Mouse (Mus musculus): Measurements from ENCODE around the gene A2ml1. TPM values are rescaled to one million over a fixed set of nuclear protein-coding genes. Genes with fewer than 3 reads are reported as not detected.

The A2ml1 gene
- polyA plus RNA-seq, 1 experiment from 2014 or later, result not detected

DNA sequence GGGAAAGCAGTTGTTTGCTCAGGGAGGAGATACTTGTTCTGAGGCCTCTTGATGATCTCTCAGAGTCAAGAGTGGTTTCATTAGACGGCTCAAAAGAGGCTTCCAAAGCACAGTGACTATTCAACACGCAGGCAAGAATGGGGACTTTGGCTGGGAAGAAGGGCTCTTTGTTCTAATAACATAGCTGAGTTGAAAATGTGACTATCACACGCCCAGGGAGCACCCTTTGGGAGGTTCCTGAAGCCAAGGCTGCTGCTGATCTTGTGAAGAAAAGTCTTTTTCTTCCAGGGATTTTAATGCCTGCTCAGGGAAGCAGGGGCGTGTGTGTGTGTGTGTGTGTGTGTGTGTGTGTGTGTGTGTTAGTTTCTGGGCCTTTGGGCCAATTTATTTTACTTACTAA is 8.0 kb upstream of the A2ml1 start:
- Histone ChIP-seq H3K79me2 (ENCODE audit: inconsistent target) (no peaks in the 10 kb centered on the region), H3K4me3 (ENCODE audit: inconsistent target) (no peak overlapping the region), H3K27ac (no peak overlapping the region), H3K36me3 (ENCODE audit: inconsistent target) (no peaks in the 10 kb centered on the region)
- WGBS (ENCODE audit: missing documents), result 80% methylated on average over 4 of the region's 4 CpGs

DNA sequence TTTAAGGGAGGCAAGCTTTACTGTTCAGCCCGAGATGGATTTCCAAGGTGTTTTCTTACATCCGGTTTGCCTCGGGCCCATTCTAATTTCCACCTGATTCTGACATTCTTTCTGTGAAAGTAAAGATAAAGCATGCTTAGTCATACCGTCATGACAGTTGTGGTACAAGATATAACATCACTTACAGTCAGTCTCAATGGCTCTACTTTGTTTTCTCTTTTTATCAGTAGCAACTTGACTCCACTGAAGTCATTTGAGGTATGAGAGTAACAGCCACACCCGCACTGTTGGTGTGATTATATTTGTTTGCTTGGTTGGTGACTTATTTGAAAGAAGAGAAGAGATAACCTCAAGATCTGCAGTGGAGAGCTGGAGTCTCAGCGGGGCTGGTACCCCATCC is 6.2 kb upstream of the A2ml1 start:
- no peak overlapping the region for H3K27ac ChIP-seq
- H3K4me3 ChIP-seq (ENCODE audit: inconsistent target), result no peak overlapping the region
- H3K79me2 ChIP-seq (ENCODE audit: inconsistent target), result no peaks in the 10 kb centered on the region
- no peaks in the 10 kb centered on the region for H3K36me3 ChIP-seq (ENCODE audit: inconsistent target)
- 87% methylated on average over 6 of the region's 6 CpGs for WGBS (ENCODE audit: missing documents)

DNA sequence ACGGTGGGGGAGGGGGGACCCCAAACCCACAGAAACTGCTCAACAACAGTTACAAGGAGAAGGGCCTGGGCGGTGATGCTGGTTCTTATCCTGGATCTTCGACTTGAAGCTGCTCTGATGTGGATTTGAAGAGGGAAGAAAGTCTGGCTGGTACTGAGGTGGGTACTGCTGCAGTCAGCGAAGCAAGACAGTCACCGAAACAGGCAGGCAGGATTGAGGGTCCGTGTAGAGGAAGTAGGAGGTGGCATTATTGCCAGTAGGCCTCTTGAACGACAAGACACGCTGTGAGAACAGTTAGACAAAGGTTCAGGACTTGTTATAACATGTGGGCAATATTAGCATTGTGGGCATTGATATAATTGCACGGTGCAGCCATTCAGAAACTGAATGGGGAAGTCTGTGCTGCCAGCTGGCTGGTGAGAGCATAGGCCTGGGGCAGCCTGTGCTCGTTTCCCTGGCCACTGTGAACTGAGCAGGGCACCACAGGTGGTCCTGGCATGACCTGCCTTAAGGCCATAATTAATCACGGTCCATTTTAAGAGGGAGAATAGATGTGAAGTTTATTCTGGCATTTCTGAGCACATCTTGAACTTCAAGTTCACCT is 4.3 kb upstream of the A2ml1 start:
- 64% methylated on average over 11 of the region's 11 CpGs for WGBS (ENCODE audit: missing documents)

DNA sequence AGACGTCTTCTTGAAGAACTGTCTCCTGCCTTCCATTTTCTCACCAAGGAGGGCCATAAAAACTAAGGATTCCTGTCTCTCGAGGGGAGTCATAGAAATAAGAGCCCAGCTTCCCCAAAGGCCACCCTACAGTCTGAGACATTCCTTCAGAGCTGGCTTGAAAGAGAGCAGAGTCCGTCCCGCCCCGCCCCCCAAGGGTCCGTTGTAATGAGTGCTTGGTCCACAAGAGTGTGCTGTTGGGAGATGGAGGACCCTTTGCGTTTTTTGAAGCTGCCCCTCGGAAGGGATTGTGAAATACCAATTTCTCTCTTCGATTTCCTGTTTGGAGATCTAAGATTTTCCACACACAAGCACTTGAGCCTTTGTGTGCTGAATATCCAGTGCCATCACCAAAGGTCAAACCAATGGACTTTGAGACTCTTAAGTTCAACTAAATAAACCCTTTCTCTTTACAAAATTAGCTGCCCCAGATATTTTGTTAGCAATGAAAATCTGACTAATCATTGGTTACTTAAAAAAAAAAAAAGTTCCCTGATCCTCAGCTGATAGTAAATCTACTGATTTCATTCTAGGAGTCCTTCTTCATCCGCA is 2.8 kb upstream of the A2ml1 start:
- Histone ChIP-seq H3K4me3 (ENCODE audit: inconsistent target) (no peak overlapping the region), H3K27ac (no peak overlapping the region), H3K36me3 (ENCODE audit: inconsistent target) (no peaks in the 10 kb centered on the region), H3K79me2 (ENCODE audit: inconsistent target) (no peaks in the 10 kb centered on the region)
- WGBS (ENCODE audit: missing documents), result 28% methylated on average over 10 of the region's 10 CpGs

More for the DNA sequence above, 4.3 kb upstream of the A2ml1 start:
- Histone ChIP-seq H3K4me3 (ENCODE audit: inconsistent target) (no peak overlapping the region), H3K79me2 (ENCODE audit: inconsistent target) (no peaks in the 10 kb centered on the region), H3K36me3 (ENCODE audit: inconsistent target) (no peaks in the 10 kb centered on the region), H3K27ac (no peak overlapping the region)

DNA sequence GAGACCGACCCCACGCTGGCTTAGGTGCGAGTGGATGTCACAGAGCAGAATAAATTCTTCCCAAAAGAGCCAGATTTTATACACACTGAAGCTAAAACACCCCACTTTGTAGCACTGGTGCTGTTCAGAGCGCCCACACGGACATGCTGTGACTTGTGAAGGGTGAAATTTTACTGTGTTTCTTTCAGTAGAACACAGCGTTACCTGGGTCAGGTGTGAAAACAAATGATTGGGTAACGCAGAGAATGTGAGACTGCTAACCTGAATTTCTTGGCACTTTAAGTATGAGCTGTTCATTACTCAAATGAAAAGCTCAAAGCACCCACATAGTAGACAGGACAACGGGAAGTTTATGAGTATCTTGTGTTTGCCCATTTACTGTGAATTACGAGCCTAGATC is 4.1 kb downstream of the A2ml1 start:
- no peak overlapping the region for H3K27ac ChIP-seq
- WGBS (ENCODE audit: missing documents), result 90% methylated on average over 9 of the region's 9 CpGs
- no peaks in the 10 kb centered on the region for H3K36me3 ChIP-seq (ENCODE audit: inconsistent target)
- no peaks in the 10 kb centered on the region for H3K79me2 ChIP-seq (ENCODE audit: inconsistent target)
- H3K4me3 ChIP-seq (ENCODE audit: inconsistent target), result no peak overlapping the region

DNA sequence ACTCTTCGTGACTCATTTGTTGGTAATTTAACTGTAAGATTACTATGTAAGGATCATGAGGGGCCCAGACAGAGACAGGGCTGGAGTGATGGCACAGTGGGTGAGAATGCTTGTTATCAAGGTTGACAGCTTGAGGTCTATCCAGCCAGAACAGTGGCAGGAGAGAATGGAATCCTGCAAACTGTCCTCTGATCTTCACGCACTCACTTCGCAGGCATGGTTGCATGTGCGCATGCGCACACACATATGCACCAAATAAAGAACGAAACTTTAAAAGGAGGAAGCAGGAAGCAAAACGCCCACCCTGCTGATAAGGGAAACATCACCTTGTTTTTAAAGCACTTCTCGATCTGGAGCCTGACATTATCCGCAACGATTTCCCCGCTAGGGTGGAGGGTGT is 14.8 kb downstream of the A2ml1 start:
- Histone ChIP-seq H3K79me2 (ENCODE audit: inconsistent target) (no peaks in the 10 kb centered on the region), H3K36me3 (ENCODE audit: inconsistent target) (no peaks in the 10 kb centered on the region), H3K27ac (no peak overlapping the region), H3K4me3 (ENCODE audit: inconsistent target) (no peak overlapping the region)
- 96% methylated on average over 11 of the region's 11 CpGs for WGBS (ENCODE audit: missing documents)

DNA sequence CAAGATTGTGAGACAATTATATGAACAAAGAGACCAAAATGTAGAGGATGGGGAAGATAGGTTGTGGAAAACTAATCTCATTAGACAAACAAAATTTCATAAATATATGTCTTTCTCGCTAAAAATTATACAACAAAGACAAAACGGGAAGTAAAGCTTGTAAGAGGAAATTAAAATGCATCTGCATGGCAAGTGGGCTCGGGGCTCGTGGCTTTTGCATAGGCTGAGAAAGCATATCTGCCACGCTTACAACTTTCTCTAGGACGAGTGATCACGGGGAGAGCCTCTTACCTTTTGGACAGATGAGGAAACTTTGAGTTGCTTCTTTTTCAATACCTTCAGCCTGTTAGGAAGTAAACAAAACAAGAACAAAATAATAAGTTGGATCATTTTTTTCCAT is 27.4 kb downstream of the A2ml1 start:
- 4% methylated on average over 7 of the region's 7 CpGs for WGBS (ENCODE audit: missing documents)

DNA sequence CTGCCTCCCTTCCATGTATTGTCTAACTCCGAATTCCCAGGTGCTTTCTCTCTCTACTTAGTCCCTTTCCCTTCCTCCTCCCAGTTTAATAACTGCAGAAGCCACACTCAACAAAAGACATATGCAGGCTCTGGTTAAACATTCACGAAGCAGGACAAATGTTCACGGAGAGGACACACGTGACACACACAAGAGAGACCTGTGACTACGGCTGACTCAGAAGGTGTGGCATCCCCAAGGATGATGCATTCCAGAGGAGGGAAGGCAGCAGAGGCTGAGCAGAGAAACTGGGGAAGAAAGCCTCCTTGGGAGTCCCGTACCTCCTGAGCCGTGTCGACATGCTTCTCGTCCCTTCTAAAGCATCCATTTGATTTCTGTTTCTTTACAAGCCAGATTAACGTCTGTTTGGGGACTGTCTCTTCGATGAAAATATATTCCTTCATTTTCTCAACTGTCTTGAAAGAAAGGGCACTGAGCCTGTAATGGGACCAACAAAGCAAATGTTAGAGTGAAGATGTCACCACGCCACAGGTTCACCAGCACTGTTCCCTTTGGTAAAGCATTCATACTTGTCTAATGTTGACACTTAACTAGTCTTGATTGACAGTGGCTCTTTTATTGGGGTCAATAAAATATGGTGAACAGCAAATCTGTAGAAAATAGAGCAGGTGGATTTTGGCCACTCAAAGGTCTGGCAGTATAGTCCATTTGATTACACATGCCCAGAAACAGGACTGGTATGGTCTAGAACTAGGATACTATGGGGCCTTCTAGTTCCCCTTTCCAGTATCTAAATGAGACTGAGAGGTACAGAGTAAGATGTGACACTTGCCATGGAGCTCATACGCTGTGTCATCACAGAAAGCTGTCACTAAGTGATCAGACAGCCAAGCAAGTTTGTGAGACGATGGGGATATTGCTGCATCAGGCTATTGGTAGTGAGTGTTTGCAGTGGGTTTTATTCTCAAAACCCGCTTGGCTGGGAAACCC is 31.6 kb downstream of the A2ml1 start:
- 91% methylated on average over 15 of the region's 15 CpGs for WGBS (ENCODE audit: missing documents)
- Histone ChIP-seq H3K36me3 (ENCODE audit: inconsistent target) (no peaks in the 10 kb centered on the region), H3K4me3 (ENCODE audit: inconsistent target) (no peak overlapping the region), H3K79me2 (ENCODE audit: inconsistent target) (no peaks in the 10 kb centered on the region), H3K27ac (no peak overlapping the region)

More for the DNA sequence above, 27.4 kb downstream of the A2ml1 start:
- no peak overlapping the region for H3K4me3 ChIP-seq (ENCODE audit: inconsistent target)
- no peaks in the 10 kb centered on the region for H3K79me2 ChIP-seq (ENCODE audit: inconsistent target)
- no peak overlapping the region for H3K27ac ChIP-seq
- no peaks in the 10 kb centered on the region for H3K36me3 ChIP-seq (ENCODE audit: inconsistent target)

DNA sequence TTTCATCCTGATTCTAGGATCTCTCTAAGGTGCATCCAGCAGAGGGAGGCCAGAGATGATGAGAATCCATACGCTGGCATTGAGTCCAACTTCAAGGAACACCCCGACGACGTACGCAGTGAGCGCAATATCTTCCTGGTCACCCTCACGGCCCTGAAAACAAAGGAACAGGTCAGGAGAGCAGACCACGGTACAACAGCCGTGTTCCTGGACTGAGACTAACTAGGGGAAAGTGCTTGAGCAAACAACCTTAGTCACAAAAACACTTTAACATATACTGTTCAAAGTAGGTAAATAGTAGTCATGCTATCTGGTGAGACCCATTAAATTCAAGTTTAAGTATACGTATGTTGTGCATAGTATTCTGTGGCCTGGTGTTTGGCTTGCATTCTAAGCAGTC is 32.9 kb downstream of the A2ml1 start:
- H3K36me3 ChIP-seq (ENCODE audit: inconsistent target), result no peaks in the 10 kb centered on the region
- H3K27ac ChIP-seq, result no peak overlapping the region
- no peak overlapping the region for H3K4me3 ChIP-seq (ENCODE audit: inconsistent target)
- whole genome bisulfite sequencing (ENCODE audit: missing documents), result 96% methylated on average over 10 of the region's 10 CpGs
- no peaks in the 10 kb centered on the region for H3K79me2 ChIP-seq (ENCODE audit: inconsistent target)

DNA sequence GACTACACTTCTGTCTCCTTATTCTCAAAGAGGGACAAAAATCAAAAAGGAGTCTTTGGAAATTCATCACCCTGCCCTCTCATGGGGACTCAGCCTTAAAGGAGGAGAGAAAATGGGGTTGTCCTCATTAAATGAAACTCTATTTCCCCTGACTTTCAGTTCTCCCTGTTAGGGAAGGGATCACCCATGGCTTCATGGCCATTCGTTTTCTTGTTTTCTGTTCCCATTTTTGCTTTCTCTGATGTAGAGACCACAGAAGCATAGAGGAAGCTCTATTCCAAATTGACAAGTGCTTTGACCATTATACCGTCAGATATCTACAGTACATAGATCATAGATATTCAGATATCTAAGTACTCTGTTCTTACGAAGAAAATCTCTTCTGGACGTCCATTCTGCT is 36.0 kb downstream of the A2ml1 start:
- Histone ChIP-seq H3K79me2 (ENCODE audit: inconsistent target) (no peaks in the 10 kb centered on the region), H3K4me3 (ENCODE audit: inconsistent target) (no peak overlapping the region), H3K36me3 (ENCODE audit: inconsistent target) (no peaks in the 10 kb centered on the region), H3K27ac (no peak overlapping the region)
- 57% methylated on average over 4 of the region's 4 CpGs for WGBS (ENCODE audit: missing documents)

DNA sequence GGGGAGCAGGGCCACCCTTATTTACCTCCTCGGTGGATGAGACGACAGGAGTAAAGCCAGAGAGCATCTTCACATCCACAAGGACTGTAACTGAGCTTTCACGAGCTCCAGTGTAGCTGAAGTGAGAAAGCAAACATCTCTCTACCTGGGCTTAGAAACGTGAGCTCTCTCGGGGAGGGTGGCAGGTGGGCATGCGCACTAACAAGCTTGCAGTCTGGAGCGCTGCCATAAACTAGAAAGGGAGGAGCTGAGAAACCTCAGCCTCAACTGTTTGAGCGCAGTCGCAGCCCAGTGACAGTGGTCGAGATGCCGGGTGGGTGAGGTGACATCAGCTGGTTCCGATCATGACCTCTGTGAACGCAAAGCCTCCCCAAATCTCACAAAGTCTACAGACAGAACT is 38.2 kb downstream of the A2ml1 start:
- 88% methylated on average over 13 of the region's 13 CpGs for WGBS (ENCODE audit: missing documents)
- Histone ChIP-seq H3K27ac (no peak overlapping the region), H3K4me3 (ENCODE audit: inconsistent target) (no peak overlapping the region), H3K79me2 (ENCODE audit: inconsistent target) (no peaks in the 10 kb centered on the region), H3K36me3 (ENCODE audit: inconsistent target) (no peaks in the 10 kb centered on the region)

DNA sequence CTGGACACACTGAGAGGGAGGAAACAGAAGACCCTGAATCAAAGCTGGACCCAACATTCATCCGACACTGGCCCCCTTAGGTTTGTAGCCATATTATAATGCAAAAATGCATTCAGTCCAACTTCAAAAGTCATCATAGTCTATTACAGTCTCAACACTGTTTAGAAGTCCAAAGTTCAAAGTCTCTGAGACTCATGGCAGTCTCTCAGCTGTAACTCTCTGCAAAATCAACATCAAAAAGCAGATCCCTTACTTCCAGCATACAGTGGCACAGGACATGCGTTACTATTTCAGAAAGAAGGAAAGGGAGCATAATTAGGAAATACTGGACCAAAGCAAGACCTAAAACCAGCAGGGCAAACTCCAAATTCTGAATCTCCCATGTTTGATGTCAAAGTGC is 46.2 kb downstream of the A2ml1 start:
- no peaks in the 10 kb centered on the region for H3K36me3 ChIP-seq (ENCODE audit: inconsistent target)
- no peak overlapping the region for H3K4me3 ChIP-seq (ENCODE audit: inconsistent target)
- no peaks in the 10 kb centered on the region for H3K79me2 ChIP-seq (ENCODE audit: inconsistent target)
- H3K27ac ChIP-seq, result no peak overlapping the region
- 93% methylated on average over 2 of the region's 2 CpGs for WGBS (ENCODE audit: missing documents)

DNA sequence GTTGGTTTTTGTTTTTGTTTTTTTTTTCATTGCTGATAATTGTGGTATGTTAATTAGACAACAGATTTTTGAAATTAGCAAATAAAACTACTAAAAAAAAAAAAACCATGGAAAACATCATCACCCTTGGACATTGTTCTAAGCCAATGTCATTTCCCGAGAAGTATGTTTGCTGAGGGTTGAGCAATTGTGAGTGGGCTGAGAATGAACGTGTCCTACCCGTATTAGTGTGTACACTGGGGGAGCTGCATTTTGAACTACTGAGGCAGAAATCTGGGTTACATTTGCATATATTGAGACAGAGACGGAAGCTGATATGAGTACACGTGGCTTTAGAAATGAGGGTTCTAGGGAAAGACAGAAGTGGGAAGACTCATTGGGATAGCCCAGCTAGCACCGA is 48.1 kb downstream of the A2ml1 start:
- no peaks in the 10 kb centered on the region for H3K36me3 ChIP-seq (ENCODE audit: inconsistent target)
- WGBS (ENCODE audit: missing documents), result 89% methylated on average over 6 of the region's 6 CpGs
- no peaks in the 10 kb centered on the region for H3K79me2 ChIP-seq (ENCODE audit: inconsistent target)
- H3K27ac ChIP-seq, result no peak overlapping the region
- H3K4me3 ChIP-seq (ENCODE audit: inconsistent target), result no peak overlapping the region

DNA sequence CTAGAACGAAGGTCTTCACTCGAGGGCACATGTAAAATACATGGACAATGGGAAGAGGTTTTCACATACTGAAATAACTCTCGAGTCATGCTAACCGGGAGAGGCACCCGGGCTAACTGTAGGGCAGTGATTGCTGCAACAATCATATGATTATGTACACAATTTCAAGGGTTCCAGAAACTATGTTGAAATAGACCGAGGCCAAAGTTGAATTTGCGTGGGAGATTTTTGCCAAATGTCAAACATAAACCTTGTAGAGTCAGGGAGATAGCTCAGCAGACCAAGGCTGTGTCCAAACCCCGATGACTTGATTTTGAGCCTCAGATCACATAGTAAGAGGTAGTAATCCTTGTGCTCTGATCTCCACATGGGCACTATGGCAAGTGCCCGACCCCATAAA is 48.7 kb downstream of the A2ml1 start:
- Histone ChIP-seq H3K36me3 (ENCODE audit: inconsistent target) (no peaks in the 10 kb centered on the region), H3K79me2 (ENCODE audit: inconsistent target) (no peaks in the 10 kb centered on the region), H3K27ac (no peak overlapping the region), H3K4me3 (ENCODE audit: inconsistent target) (no peak overlapping the region)
- WGBS (ENCODE audit: missing documents), result 67% methylated on average over 9 of the region's 9 CpGs

DNA sequence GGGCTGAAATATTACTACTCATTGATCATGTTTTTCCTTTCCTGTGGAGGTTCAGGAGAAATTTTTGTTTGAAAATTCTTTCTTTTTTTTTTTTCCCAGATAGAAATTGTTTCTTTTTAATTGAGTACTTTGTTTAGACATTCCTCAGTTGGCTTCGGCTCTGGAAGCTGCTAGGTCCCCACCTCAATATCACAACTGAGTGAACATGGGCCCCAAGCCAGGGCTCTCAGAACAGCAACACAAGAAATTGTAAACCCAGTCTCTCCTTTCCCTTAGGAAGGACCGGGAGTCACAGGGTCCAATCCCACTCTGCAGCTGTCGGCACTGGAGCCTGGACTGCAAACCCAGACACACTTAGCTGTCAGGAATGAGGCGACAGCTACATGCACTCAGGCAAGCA is 52.9 kb downstream of the A2ml1 start:
- Histone ChIP-seq H3K27ac (no peak overlapping the region), H3K4me3 (ENCODE audit: inconsistent target) (no peak overlapping the region), H3K79me2 (ENCODE audit: inconsistent target) (no peaks in the 10 kb centered on the region), H3K36me3 (ENCODE audit: inconsistent target) (no peaks in the 10 kb centered on the region)
- 92% methylated on average over 4 of the region's 4 CpGs for WGBS (ENCODE audit: missing documents)
